Mouse (Mus musculus) embryonic facial prominence, embryonic 14.5 days (tissue): Measurements from ENCODE around the gene 4930556J24Rik. TPM values are rescaled to one million over a fixed set of nuclear protein-coding genes. Genes with fewer than 3 reads are reported as not detected.
"Not testable (repeated sequence)": the region's sequence is repeated elsewhere in the genome, so short reads cannot be mapped to it uniquely, and the experiment has no call there.

Experiments used
- ATAC-seq: fragments of 200-750 bp; cut with Nextera tagmentation; 2 replicates; pipeline ENCODE4 v1.8.0; 2017; ENCODE audit warnings: low read depth, moderate number of reproducible peaks, moderate TSS enrichment
- DNase-seq: peaks from one replicate; pipeline ENCODE4 v3.0.0-alpha.2; 2015; ENCODE audit warnings: low spot score
- H3K27ac ChIP-seq: fragments of 300-500 bp; sonication (generic); replicated peaks from 2 replicates; pipeline ENCODE4 v1.5.1; 2014; ENCODE audit warnings: low read depth, mild to moderate bottlenecking, low read length, moderate library complexity
- H3K27me3 ChIP-seq: fragments of 300-500 bp; sonication (generic); replicated peaks from 2 replicates; pipeline ENCODE4 v1.6.1; 2014; ENCODE audit warnings: low read length; ENCODE audit not compliant: control insufficient read depth, insufficient read depth
- H3K36me3 ChIP-seq: fragments of 300-500 bp; sonication (generic); 2 replicates; pipeline ENCODE4 v1.6.1; 2014; ENCODE audit warnings: low read length, mixed read lengths; ENCODE audit not compliant: control insufficient read depth, insufficient read depth
- H3K4me1 ChIP-seq: fragments of 300-500 bp; sonication (generic); 2 replicates; pipeline ENCODE4 v1.6.1; 2014; ENCODE audit warnings: antibody characterized with exemption, low read length; ENCODE audit not compliant: control insufficient read depth, insufficient read depth
- H3K4me2 ChIP-seq: fragments of 300-500 bp; sonication (generic); 2 replicates; pipeline ENCODE4 v1.6.1; 2014; ENCODE audit warnings: low read depth, mild to moderate bottlenecking, low read length, moderate library complexity, mixed read lengths
- H3K4me3 ChIP-seq: fragments of 300-500 bp; sonication (generic); 2 replicates; pipeline ENCODE4 v1.5.1; 2014; ENCODE audit warnings: low read depth, mild to moderate bottlenecking, low read length
- H3K9ac ChIP-seq: fragments of 300-500 bp; sonication (generic); 2 replicates; pipeline ENCODE4 v1.6.1; 2014; ENCODE audit warnings: low read depth, mild to moderate bottlenecking, low read length, moderate library complexity, mixed read lengths
- H3K9me3 ChIP-seq: fragments of 300-500 bp; sonication (generic); 2 replicates; pipeline ENCODE4 v1.6.1; 2016; ENCODE audit warnings: low read length; ENCODE audit not compliant: control insufficient read depth
- WGBS: fragments of 180-500 bp; shearing (Covaris S2); extraction: QIAGEN DNeasy Blood & Tissue Kit; methylation state at CpG from one replicate; pipeline ENCODE4 v1.1.7; 2014; 5-methylcytosine and 5-hydroxymethylcytosine counted together
- polyA plus RNA-seq: library from polyadenylated mRNA; unstranded; fragments of >200 nt; fragmentation: Nextera tagmentation; extraction: Ambion mirVana; gene quantifications from 2 replicates; pipeline ENCODE4 v1.2.1, GENCODE M21; 2014

4930556J24Rik gene
- polyA plus RNA-seq, 1 experiment from 2014 or later: not detected

DNA sequence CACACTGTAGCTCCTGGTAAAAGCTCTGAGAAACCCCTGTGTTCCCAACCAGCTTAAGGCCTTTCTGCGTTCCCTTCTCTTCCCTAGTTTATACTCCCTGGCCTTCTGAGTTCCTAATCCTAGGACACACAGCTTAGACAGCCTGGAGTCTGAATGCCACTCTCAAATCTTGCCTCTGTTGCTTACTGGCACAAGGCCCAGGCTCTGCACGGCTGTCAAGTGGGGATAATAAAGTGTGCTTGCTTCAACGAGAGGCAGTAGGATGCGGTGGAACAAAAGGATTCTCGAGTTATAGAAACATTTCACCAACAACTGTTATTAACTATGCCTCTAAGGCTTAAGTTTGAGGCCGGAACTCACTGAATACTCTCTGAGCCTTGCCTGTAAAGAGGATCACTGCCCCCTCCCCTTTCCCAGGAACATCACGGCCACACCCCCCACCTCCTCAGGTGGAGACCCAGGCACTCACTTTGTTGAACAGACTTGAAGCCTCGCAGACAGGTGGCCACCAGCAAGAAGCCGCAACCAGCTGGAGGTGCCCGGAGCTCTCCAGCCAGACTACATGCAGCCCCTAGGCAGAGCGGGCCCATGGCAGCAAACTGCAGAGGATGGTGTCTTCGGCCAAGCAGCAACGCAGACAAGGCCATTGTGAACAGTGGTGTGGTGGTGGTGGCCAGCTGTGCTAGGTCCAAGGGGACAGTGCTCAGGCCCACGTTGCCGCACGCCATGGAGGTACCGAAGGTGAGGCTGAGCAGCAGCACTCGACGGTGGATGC lies 64.3 kb downstream of the 4930556J24Rik start:
- Histone ChIP-seq H3K27ac (no peak overlapping the region), H3K27me3 (no peaks in the 10 kb centered on the region), H3K9me3 (no peaks in the 10 kb centered on the region), H3K4me3 (peak overlapping the region; percentile 60), H3K4me2 (peak overlapping the region; percentile 69), H3K9ac (peak overlapping the region; percentile 69), H3K36me3 (peaks cover 5% of the 10 kb centered on the region; the same call in 1 of the 2 replicates), H3K4me1 (peaks cover 20% of the 10 kb centered on the region)
- DNase-seq: peak; percentile 82
- ATAC-seq: no peak
- WGBS: 18% methylated on average over 19 of the region's 19 CpGs

DNA sequence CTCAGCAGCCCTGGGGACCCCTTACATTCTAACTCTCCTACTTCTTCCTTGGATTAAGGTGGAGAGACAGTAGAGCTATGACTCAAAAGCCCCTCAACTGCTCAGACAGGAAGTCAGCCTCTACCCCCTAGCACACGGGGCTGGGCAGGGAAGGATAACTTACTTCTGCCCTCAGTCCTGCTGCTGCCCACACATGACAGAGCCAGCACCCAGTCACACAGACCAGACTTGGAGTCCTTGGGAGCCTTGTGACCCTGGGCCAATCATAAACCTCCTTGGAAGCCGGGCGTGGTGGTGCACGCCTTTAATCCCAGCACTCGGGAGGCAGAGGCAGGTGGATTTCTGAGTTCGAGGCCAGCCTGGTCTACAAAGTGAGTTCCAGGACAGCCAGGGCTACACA lies 65.1 kb downstream of the 4930556J24Rik start:
- not testable (repeated sequence) for DNase-seq, H3K27me3 ChIP-seq, ATAC-seq, H3K27ac ChIP-seq, H3K9me3 ChIP-seq, H3K36me3 ChIP-seq, H3K4me3 ChIP-seq
- 88% methylated on average over 6 of the region's 6 CpGs for WGBS
- H3K4me1 ChIP-seq: peaks cover 20% of the 10 kb centered on the region
- 0 out of 2 replicates have a peak overlapping the region, but pooled peaks have one; percentile 30 for H3K9ac ChIP-seq
- H3K4me2 ChIP-seq: peak overlapping the region; percentile 30; the same call in 1 of the 2 replicates

DNA sequence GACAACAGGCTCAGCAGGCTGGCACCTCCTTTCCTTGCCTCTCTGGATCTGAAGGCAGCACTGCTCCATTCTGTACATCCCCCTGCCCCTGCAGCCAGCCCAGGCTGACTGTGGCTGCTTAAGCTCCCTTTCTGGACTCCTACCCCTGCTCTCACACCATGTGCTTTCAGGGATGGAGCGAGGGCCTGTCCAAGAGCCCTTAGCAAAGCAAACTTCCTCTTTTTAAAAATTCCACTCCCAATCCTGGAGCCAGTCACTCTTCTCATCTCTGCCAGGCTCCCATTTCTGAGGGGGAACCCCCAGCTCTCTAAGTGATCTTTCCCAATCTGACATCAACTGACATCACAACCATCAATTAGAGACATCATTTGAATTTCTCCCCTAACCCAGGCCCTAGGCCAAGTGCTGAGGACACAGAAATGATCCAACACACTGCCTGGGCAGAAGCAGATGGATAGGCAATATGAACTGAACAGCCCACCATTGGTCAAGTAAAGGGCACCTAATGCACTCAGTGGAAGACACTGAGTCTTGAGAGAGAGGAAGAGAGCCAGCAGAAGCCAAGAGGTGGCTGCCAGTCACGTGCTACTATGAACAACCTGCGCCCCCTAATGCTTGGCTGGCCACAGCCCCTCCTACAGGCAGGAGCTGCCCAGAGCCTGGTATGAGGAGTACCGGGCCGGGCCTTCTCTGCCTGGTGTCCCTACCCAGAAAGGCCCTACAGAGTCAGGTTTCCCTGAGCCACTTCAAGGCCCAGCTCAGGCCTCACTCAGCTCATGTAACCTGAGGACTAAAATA lies 65.9 kb downstream of the 4930556J24Rik start:
- no peaks in the 10 kb centered on the region for H3K27me3 ChIP-seq
- no peaks in the 10 kb centered on the region for H3K9me3 ChIP-seq
- ATAC-seq (no peak), DNase-seq (no peak)
- H3K9ac ChIP-seq: 0 out of 2 replicates have a peak overlapping the region, but pooled peaks have one; percentile 30
- H3K4me1 ChIP-seq: peaks cover 20% of the 10 kb centered on the region
- H3K4me2 ChIP-seq: peak overlapping the region; percentile 30
- peaks cover 7% of the 10 kb centered on the region; the same call in 1 of the 2 replicates for H3K36me3 ChIP-seq
- H3K4me3 ChIP-seq: no peak overlapping the region
- H3K27ac ChIP-seq: no peak overlapping the region
- whole genome bisulfite sequencing: 63% methylated on average over 5 of the region's 5 CpGs

DNA sequence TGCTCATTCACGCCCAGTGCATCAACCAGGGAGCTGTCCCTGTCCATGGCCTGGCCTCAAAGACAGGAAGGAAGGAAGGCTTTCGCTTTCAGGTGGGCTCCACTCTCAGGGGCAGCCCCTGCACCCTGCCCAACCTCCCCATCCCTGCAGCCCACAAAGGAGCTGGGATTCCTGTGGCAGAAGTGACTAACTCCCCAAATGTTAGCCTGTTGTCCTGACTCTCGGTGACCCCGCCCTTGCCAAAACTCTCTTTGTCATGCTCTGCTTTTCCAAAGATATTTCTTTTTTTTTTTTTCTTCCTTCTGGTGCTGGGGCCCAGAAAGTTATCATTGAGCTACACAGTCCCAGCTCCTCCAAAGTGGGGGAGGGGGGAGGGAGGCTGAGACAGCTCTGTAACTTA lies 67.3 kb downstream of the 4930556J24Rik start:
- WGBS: 88% methylated on average over 4 of the region's 4 CpGs
- no peak overlapping the region for H3K4me2 ChIP-seq
- no peak overlapping the region for H3K27ac ChIP-seq
- H3K9ac ChIP-seq: no peak overlapping the region
- H3K9me3 ChIP-seq: no peaks in the 10 kb centered on the region
- H3K4me3 ChIP-seq: no peak overlapping the region
- ATAC-seq: no peak
- H3K36me3 ChIP-seq: peaks cover 7% of the 10 kb centered on the region; the same call in 1 of the 2 replicates
- DNase-seq: no peak
- no peaks in the 10 kb centered on the region for H3K27me3 ChIP-seq
- H3K4me1 ChIP-seq: peaks cover 20% of the 10 kb centered on the region

DNA sequence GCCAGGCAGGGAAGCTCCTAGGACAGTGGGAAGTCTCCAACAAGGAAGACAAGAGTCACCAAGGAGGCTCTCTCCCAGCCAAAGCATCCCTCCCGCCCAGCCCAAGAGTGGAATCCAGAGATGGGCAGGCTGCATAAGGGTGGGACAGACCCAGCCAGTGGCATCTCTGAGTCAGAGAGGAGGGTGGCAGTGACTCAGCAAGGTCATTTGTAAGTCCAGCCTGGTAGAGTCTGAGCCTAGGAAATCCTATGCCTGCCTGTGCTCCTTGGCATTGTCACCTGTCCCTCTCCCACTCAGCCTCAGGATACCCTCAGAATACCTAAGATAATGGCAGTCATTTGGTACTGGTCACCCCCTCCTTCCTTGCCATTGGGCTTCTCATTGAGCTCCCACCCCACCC lies 71.1 kb downstream of the 4930556J24Rik start:
- H3K9ac ChIP-seq: no peak overlapping the region
- H3K4me3 ChIP-seq: no peak overlapping the region
- ATAC-seq (no peak), DNase-seq (no peak)
- no peak overlapping the region for H3K4me2 ChIP-seq
- no peak overlapping the region for H3K27ac ChIP-seq
- no peaks in the 10 kb centered on the region for H3K27me3 ChIP-seq
- 100% methylated on average over 1 of the region's 1 CpGs for WGBS
- no peaks in the 10 kb centered on the region for H3K9me3 ChIP-seq
- no peaks in the 10 kb centered on the region for H3K4me1 ChIP-seq
- H3K36me3 ChIP-seq: peaks cover 7% of the 10 kb centered on the region; the same call in 1 of the 2 replicates

DNA sequence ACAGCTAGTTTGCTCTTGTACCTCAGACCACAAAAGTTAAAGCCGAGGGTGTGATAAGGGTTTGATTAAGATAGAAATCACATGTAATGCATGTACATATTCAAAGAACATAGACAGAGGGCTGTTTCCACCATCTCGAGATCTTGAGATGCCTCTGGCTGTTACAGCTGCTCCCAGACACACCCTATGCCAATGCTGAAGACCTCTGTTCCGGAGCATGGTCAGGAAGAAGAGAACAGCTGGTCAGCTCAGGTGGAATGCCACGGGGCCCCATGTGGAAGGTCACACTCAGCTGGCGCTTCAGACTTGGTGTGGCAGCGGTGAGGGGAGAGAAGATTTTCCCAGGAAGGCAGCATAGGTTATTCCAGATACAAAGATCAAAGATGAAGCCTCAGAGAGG lies 71.9 kb downstream of the 4930556J24Rik start:
- DNase-seq: no peak

DNA sequence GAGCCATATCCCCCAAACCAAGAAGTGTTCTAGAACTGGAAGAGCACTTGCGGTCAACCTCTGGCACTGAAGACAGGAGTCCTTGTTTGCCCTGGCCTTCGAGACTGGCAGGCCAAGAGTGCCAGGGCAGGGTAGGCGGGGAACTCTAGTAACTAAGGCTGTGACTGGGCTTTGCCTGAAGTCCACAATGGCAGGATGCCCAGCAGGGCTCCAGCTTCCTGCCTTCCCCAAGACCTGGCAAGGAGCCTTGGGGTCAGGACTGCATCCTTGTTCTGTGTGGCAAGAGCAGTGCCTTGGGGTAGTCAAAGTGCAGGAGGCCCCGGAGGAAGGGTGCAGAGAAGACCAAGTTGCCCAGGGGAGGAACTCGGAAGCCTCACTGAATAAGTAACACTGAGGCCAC lies 73.5 kb downstream of the 4930556J24Rik start:
- Histone ChIP-seq H3K27ac (no peak overlapping the region), H3K36me3 (peaks cover 7% of the 10 kb centered on the region; the same call in 1 of the 2 replicates), H3K9ac (no peak overlapping the region), H3K27me3 (no peaks in the 10 kb centered on the region), H3K9me3 (no peaks in the 10 kb centered on the region), H3K4me2 (no peak overlapping the region), H3K4me1 (no peaks in the 10 kb centered on the region), H3K4me3 (no peak overlapping the region)
- DNase-seq (peak; percentile 47), ATAC-seq (no peak)
- 80% methylated on average over 5 of the region's 5 CpGs for WGBS

More for the DNA sequence above, 71.9 kb downstream of the 4930556J24Rik start:
- ATAC-seq: no peak
- Histone ChIP-seq H3K4me2 (no peak overlapping the region), H3K27me3 (no peaks in the 10 kb centered on the region), H3K4me1 (no peaks in the 10 kb centered on the region), H3K36me3 (peaks cover 7% of the 10 kb centered on the region; the same call in 1 of the 2 replicates), H3K9me3 (no peaks in the 10 kb centered on the region), H3K27ac (no peak overlapping the region), H3K9ac (no peak overlapping the region), H3K4me3 (no peak overlapping the region)
- WGBS: 76% methylated on average over 6 of the region's 6 CpGs

DNA sequence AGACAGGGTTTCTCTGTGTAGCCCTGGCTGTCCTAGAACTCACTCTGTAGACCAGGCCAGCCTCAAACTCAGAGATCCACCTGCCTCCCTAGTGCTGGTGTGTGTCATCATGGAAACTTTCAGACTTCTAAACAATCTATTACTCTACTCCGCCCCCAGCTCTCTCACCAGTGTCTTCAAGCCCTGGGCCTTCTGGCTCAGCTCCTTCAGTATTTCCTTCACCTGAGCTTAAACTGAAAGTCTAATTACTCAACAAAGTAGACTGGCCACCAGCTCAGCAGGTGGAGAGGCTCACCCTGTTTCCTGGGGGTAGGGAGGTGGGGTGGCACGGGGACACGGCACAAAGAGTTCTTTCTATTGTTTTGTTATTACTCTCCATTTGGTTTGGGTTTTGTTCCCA lies 74.1 kb downstream of the 4930556J24Rik start:
- Histone ChIP-seq H3K27me3 (no peaks in the 10 kb centered on the region), H3K4me2 (no peak overlapping the region), H3K9ac (no peak overlapping the region), H3K27ac (no peak overlapping the region), H3K9me3 (no peaks in the 10 kb centered on the region), H3K4me3 (no peak overlapping the region), H3K36me3 (peaks cover 5% of the 10 kb centered on the region), H3K4me1 (no peaks in the 10 kb centered on the region)
- DNase-seq (no peak), ATAC-seq (no peak)
- WGBS: 85% methylated on average over 3 of the region's 3 CpGs
